Mouse (Mus musculus): ENCODE results near the gene Ppif. TPM values are rescaled to one million over a fixed set of nuclear protein-coding genes. Genes with fewer than 3 reads are reported as not detected.

Ppif gene
- polyA plus RNA-seq (2015; fragmentation: Nextera tagmentation; extraction: Ambion mirVana): 93.7 and 99.8 TPM in 2 replicates

DNA sequence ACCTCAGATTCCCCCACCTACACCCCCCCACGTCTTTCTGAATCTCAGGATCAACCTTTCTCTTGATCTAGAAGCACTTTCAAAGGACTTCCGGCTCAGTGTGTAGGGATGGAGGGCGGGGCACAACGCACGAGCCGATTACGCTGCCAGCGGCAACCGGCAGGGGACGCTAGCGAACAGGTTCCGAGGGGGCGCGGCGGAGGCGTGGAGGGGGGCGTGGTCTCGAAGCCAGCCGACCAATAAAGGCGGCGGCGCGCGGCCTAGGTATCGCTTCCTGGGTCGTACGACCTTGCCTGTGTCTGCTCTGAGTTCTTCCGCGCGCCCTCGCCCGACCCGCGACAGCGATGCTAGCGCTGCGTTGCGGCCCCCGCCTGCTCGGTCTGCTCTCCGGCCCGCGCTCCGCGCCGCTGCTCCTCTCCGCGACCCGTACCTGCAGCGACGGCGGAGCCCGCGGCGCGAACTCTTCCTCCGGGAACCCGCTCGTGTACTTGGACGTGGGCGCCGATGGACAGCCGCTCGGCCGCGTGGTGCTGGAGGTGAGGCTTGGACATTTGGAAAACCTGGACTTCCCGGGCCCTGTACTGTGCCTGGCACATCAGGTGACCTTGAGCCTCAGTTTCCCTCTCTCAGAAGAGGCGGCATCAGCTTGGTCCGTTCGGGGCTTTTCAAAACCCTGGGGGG is at the start of gene Ppif:
TSS of gene Ppif (plus strand) at position 267 of the 681 bp plus-strand sequence.
- Histone ChIP-seq H3K9ac (peak within 1 kb of the TSS; percentile 98), H3K27ac (replicated peaks) (peak within 1 kb of the TSS; percentile 80), H3K4me1 (peaks cover 42% of the 10 kb centered on the region), H3K4me3 (peak within 1 kb of the TSS; percentile 95), H3K36me3 (peaks cover 37% of the 10 kb centered on the region), H3K27me3 (replicated peaks) (no peaks in the 10 kb centered on the region), H3K4me2 (peak within 1 kb of the TSS; percentile 93), H3K9me3 (no peaks in the 10 kb centered on the region)
- ATAC-seq (ENCODE audit: extremely low read depth, insufficient number of reproducible peaks, low FRiP score, low TSS enrichment): peak; percentile 84
- under 1% methylated on average over 70 of the region's 70 CpGs for WGBS

DNA sequence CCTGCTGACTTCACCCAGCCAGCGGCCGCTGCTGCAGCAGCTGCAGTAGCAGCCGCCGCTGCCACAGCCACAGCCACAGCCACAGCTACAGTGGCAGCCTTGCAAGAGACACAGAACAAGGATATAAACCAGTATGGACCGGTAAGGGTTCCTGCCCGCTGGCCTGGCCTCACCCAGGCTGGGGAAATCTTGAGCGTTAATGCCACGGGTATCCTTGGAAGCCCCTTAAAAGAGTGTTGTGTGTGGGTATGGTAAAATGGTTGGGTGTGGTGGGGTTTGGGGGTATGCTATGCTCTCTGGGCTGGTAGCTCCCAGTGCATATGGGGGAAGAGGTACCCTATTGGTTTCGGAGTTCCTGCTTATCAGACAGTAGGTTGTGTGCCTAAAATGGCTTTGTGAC is 48.2 kb upstream of the Ppif start:
- H3K4me3 ChIP-seq: no peak overlapping the region
- H3K4me1 ChIP-seq: peaks cover 31% of the 10 kb centered on the region
- H3K27ac ChIP-seq (replicated peaks): peak overlapping the region; percentile 51; the same call in 1 of the 2 replicates
- H3K9ac ChIP-seq: no peak overlapping the region
- no peak overlapping the region for H3K4me2 ChIP-seq
- no peaks in the 10 kb centered on the region for H3K9me3 ChIP-seq
- 82% methylated on average over 9 of the region's 9 CpGs for WGBS
- H3K36me3 ChIP-seq: peaks cover 93% of the 10 kb centered on the region
- no peaks in the 10 kb centered on the region for H3K27me3 ChIP-seq (replicated peaks)
- no peak for ATAC-seq (ENCODE audit: extremely low read depth, insufficient number of reproducible peaks, low FRiP score, low TSS enrichment)

DNA sequence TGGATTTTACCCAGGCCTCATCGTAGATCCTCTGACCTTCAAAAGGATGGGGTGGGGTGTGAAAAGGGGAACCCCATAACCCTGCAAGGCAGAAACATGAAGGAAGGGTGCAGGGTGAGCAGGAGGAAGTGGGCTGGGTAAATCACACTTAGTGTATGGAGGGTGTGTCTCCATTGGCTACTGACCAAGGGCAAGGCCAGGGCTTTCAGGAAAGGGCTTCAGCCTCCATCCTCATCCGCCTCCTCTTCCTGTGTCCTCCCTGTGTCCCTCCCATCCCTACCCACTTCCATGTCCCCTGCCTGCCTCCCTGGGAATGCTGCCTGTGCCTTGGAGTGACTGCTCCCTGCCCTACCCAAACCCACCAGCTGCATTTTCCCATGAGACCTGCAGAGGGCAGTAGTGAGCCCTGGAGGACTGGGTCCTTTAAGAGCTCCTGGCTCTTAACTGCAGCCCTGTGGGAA is 47.8 kb upstream of the Ppif start:
- Histone ChIP-seq H3K27ac (replicated peaks) (peak overlapping the region; percentile 51), H3K9me3 (no peaks in the 10 kb centered on the region), H3K4me3 (no peak overlapping the region), H3K4me1 (peaks cover 26% of the 10 kb centered on the region), H3K9ac (no peak overlapping the region), H3K36me3 (peaks cover 98% of the 10 kb centered on the region), H3K27me3 (replicated peaks) (no peaks in the 10 kb centered on the region), H3K4me2 (no peak overlapping the region)
- 33% methylated on average over 2 of the region's 2 CpGs for WGBS
- no peak for ATAC-seq (ENCODE audit: extremely low read depth, insufficient number of reproducible peaks, low FRiP score, low TSS enrichment)

DNA sequence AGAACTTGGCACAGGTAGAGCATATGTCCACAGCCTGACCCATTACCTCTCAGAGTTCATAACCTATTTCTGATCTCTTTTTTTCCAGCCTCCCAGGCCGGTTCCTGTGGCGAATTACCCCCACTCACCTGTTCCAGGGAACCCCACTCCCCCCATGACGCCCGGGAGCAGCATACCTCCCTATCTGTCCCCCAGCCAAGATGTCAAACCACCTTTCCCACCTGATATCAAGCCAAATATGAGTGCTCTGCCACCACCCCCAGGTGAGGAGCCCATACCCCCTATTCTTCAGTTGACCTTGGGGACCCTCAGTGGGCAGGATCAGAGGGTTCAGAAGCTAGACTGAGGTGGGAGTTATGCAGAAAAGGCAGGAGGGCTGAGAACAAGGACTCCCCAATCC is 42.8 kb upstream of the Ppif start:
- H3K27me3 ChIP-seq (replicated peaks): no peaks in the 10 kb centered on the region
- peaks cover 100% of the 10 kb centered on the region for H3K36me3 ChIP-seq
- no peak overlapping the region for H3K27ac ChIP-seq (replicated peaks)
- ATAC-seq (ENCODE audit: extremely low read depth, insufficient number of reproducible peaks, low FRiP score, low TSS enrichment): no peak
- no peaks in the 10 kb centered on the region for H3K9me3 ChIP-seq
- H3K9ac ChIP-seq: no peak overlapping the region
- H3K4me3 ChIP-seq: no peak overlapping the region
- H3K4me2 ChIP-seq: no peak overlapping the region
- H3K4me1 ChIP-seq: peaks cover 2% of the 10 kb centered on the region
- 94% methylated on average over 4 of the region's 4 CpGs for WGBS

DNA sequence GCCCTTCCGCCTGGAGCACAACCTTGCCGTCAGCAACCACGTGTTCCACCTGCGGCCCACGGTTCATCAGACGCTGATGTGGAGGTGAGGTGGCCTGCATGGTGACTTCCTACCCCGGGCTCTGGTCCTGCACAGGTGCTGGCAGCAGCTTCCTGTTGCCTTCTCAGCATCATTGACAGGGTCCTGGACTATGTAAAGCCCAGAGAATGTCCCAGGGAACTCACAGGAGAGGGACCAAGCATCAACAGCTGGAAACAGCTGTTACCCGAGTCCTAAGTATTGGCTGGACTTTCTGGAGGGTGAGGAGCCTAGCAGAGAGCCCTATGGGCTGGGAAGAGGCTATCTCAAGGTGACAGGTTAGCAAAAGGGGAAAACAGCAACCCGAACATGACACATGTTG is 42.0 kb upstream of the Ppif start:
- H3K27me3 ChIP-seq (replicated peaks): no peaks in the 10 kb centered on the region
- H3K4me2 ChIP-seq: no peak overlapping the region
- no peaks in the 10 kb centered on the region for H3K4me1 ChIP-seq
- WGBS: 85% methylated on average over 9 of the region's 9 CpGs
- H3K36me3 ChIP-seq: peaks cover 100% of the 10 kb centered on the region
- no peak overlapping the region for H3K27ac ChIP-seq (replicated peaks)
- H3K9ac ChIP-seq: no peak overlapping the region
- ATAC-seq (ENCODE audit: extremely low read depth, insufficient number of reproducible peaks, low FRiP score, low TSS enrichment): no peak
- no peak overlapping the region for H3K4me3 ChIP-seq
- H3K9me3 ChIP-seq: no peaks in the 10 kb centered on the region

DNA sequence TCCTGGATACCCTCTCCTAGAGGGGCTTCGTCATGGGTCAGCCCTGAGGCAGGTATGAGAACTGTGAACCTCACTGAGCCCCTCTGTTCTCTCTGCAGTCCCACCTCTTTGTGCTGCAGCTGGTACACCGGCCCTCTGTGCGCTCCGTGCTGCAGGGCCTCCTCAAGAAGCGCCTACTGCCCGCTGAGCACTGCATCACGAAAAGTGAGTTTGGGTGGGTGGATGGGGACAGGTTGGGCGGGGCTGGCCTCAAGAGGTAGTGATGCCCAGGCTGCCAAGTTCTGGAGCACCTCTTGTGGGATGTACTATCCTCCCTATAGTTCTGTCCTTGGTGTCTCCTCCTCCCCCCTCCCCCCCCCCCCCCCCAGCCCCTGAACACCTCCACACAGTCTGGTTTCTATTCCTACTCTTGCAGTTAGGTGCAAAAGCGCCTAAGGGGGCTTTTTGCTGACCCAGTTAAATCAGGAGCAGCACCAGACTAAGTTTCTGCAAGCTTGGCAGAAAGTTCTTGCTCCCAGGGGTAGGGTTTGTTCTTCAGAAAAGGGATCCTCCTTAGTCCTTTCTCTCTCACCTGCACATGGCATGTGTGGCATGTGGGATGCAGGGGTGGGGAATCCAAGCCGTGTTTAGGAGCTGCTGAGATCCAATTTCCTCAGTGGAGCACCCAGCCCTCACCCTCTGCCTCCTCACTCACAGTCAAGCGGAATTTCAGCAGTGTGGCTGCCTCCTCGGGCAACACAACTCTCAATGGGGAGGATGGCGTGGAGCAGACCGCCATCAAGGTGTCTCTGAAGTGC is 39.4 kb upstream of the Ppif start:
- WGBS: 88% methylated on average over 14 of the region's 14 CpGs
- Histone ChIP-seq H3K4me3 (no peak overlapping the region), H3K27ac (replicated peaks) (no peak overlapping the region), H3K4me2 (no peak overlapping the region), H3K9me3 (no peaks in the 10 kb centered on the region), H3K27me3 (replicated peaks) (no peaks in the 10 kb centered on the region), H3K9ac (no peak overlapping the region), H3K36me3 (peaks cover 100% of the 10 kb centered on the region), H3K4me1 (no peaks in the 10 kb centered on the region)
- ATAC-seq (ENCODE audit: extremely low read depth, insufficient number of reproducible peaks, low FRiP score, low TSS enrichment): no peak

DNA sequence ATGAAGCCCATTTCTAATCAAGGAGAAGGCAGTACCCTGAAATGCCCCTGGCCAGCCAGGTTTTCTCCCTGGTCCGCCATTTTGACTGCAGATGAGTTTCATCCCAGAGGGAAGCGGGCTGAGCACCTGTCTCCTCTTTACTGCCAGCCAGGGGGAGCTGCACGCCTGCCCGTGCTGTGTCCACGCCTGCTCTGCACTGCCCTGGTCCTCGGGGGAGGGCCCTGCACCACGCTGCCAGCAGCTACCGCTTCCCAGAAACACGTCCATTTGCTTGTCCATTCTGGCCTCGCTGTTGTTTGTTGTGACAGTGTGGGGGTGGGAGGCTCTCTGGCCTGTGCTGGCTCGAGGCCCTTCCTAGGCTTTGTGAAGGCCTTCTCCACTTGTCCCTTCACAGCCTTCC is 33.3 kb upstream of the Ppif start:
- Histone ChIP-seq H3K4me2 (no peak overlapping the region), H3K9me3 (no peaks in the 10 kb centered on the region), H3K36me3 (peaks cover 98% of the 10 kb centered on the region), H3K4me3 (no peak overlapping the region), H3K9ac (no peak overlapping the region), H3K4me1 (peaks cover 30% of the 10 kb centered on the region), H3K27ac (replicated peaks) (no peak overlapping the region), H3K27me3 (replicated peaks) (no peaks in the 10 kb centered on the region)
- no peak for ATAC-seq (ENCODE audit: extremely low read depth, insufficient number of reproducible peaks, low FRiP score, low TSS enrichment)
- 56% methylated on average over 11 of the region's 11 CpGs for WGBS

DNA sequence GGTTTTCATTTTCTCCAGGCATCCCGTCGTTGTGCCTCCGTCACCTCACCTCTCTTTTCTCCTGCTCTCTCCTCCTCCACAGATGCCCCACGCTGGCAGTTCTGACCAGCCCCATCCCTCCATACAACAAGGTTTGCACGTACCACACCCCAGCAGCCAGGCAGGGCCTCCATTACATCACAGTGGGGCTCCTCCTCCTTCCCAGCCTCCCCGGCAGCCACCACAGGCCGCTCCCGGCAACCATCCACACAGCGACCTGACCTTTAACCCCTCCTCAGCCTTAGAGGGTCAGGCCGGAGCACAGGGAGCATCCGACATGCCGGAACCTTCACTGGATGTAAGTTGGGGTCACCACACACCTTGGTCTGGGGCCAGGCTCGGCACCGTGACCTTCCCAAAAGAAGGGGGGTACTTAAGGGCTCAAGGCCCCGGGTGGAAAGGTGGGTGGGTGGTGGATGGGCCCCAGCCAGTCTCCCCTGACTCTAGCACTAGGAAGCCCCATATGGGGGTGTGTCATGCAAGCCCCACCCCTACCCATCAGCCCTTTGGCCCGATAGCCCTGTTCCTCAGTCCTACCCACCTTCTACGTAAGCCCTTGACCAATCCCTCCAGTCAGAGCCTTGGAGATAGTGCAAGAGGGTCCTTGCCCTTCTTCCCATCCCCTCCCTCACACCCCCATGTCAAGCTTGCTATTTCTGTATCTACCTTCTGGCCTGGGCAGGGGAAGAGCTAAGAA is 32.6 kb upstream of the Ppif start:
- Histone ChIP-seq H3K27ac (replicated peaks) (no peak overlapping the region), H3K4me2 (no peak overlapping the region), H3K9me3 (no peaks in the 10 kb centered on the region), H3K9ac (no peak overlapping the region), H3K4me3 (no peak overlapping the region), H3K27me3 (replicated peaks) (no peaks in the 10 kb centered on the region), H3K36me3 (peaks cover 98% of the 10 kb centered on the region), H3K4me1 (peaks cover 31% of the 10 kb centered on the region)
- 78% methylated on average over 17 of the region's 17 CpGs for WGBS
- ATAC-seq (ENCODE audit: extremely low read depth, insufficient number of reproducible peaks, low FRiP score, low TSS enrichment): no peak

DNA sequence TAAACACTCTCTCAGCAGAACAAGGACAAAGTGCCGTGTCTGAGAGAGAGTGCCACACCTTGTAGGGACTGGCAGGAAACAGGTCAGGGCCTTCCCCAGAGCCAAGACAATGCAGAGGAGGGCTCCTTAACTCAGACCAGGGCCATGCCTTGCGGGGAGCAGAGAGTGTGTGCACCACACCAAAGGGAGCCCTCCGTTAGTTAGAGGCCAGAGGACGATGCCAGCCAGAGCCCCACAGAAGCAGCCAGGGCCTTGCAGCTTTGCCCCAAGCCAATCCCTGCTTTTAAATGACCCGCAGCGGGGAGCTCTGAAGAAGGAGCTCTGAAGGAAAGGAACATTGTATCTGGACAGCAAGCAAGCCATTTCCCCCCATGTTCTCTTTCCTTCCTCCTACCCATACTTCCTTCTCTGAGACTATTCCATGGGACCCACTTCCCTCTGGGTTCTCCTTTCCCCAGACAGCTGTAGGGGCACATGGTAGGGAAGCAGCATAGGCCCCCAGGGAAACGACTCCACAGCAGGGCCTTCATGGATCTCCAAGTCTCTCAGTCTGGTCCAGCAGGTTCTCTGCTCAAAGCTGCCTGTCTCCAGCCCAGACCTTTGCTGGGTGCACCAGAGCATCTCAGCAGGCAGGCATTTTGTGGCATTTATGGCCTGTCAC is 30.2 kb upstream of the Ppif start:
- H3K4me3 ChIP-seq: no peak overlapping the region
- no peak overlapping the region for H3K4me2 ChIP-seq
- peaks cover 49% of the 10 kb centered on the region for H3K4me1 ChIP-seq
- H3K9me3 ChIP-seq: no peaks in the 10 kb centered on the region
- 82% methylated on average over 7 of the region's 7 CpGs for WGBS
- H3K36me3 ChIP-seq: peaks cover 81% of the 10 kb centered on the region
- peak overlapping the region; percentile 67 for H3K27ac ChIP-seq (replicated peaks)
- no peaks in the 10 kb centered on the region for H3K27me3 ChIP-seq (replicated peaks)
- ATAC-seq (ENCODE audit: extremely low read depth, insufficient number of reproducible peaks, low FRiP score, low TSS enrichment): no peak
- H3K9ac ChIP-seq: peak overlapping the region; percentile 50

DNA sequence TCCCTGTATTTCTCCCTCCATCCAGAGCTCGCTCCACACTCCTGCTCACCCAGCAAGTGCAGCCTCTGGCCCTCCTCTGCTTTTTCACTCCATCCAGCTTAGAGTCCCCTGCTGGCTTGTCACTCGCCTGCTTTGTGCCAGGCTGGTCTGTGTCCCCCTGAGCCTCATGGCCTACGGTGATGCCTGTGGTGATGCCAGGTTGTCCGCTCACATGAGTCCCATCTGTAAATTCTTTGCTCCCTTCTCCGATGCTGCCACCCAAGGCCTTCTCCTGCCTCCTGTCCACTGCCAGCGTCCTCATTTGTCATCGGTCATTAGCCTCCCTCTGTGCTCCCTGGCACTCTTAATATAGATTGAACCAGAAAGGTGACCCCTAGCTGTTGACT is 29.7 kb upstream of the Ppif start:
- Histone ChIP-seq H3K9me3 (no peaks in the 10 kb centered on the region), H3K4me2 (no peak overlapping the region), H3K4me1 (peaks cover 49% of the 10 kb centered on the region), H3K36me3 (peaks cover 81% of the 10 kb centered on the region), H3K27ac (replicated peaks) (peak overlapping the region; percentile 67), H3K4me3 (no peak overlapping the region), H3K9ac (peak overlapping the region; percentile 50), H3K27me3 (replicated peaks) (no peaks in the 10 kb centered on the region)
- WGBS: 66% methylated on average over 7 of the region's 7 CpGs
- ATAC-seq (ENCODE audit: extremely low read depth, insufficient number of reproducible peaks, low FRiP score, low TSS enrichment): no peak

All from heart, embryonic 13.5 days (tissue).